Mouse (Mus musculus): Measurements from ENCODE around the gene Reps1. TPM values are rescaled to one million over a fixed set of nuclear protein-coding genes. Genes with fewer than 3 reads are reported as not detected.

Reps1 gene
- polyA plus RNA-seq, 1 experiment from 2014 or later: 8.3 TPM

DNA sequence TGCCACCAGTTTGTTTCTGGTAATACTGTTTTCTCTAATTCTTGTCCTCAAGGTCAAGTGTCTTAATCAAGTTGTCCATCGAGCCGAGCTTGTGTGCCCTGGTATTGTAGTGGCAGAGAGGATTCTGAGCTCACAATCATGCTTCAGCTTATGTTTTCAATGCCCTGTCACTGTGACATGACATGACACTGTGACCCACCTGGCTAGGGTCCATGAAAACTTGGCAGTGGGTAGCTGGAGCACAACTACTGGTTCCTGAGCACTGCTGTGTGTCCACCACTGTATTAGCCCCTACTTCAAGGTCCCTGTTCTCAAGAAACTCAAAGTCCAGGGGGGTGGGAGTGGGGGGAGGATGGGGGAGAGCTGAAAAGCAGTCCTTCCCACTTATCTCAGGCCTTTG is 85.7 kb downstream of the Reps1 start:
- no peak overlapping the region for H3K4me3 ChIP-seq (ENCODE audit: low read length)
- peak overlapping the region; percentile 30; the same call in 1 of the 2 replicates for H3K27ac ChIP-seq (ENCODE audit: low read length)
- peak; percentile 79 for ATAC-seq (replicated peaks; ENCODE audit: extremely low read depth, insufficient read depth, low FRiP score)
- no peak overlapping the region for H3K4me2 ChIP-seq (ENCODE audit: low read depth, low read length)
- WGBS: 44% methylated on average over 2 of the region's 2 CpGs
- no peak overlapping the region for H3K9ac ChIP-seq (ENCODE audit: low read length)
- no peaks in the 10 kb centered on the region for H3K9me3 ChIP-seq (replicated peaks; ENCODE audit: control insufficient read depth, low read length)
- no peaks in the 10 kb centered on the region for H3K36me3 ChIP-seq (ENCODE audit: control insufficient read depth, insufficient read depth)
- no peaks in the 10 kb centered on the region for H3K27me3 ChIP-seq (ENCODE audit: control insufficient read depth, insufficient read depth, low read length)
- H3K4me1 ChIP-seq (ENCODE audit: control insufficient read depth, insufficient read depth, low read length): peaks cover 5% of the 10 kb centered on the region; the same call in 1 of the 2 replicates

DNA sequence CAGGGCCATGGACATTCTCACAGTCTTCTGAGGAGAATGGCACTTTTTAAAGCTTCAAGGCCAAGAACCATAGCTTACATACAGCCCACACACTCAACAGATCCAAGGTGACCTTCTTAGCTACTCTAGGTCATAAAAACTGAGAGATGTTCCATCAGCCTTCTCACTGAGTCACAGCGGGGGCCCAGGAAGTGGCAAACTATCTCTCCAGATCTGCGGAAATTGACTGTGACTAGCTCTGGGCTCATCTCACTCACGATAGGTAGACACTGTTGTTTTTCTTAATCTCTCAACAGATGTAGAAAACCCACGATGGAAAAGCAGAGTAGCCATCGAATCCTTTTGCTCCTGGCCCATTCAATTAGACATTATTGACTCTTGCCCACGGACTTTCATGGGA is 86.6 kb downstream of the Reps1 start:
- no peak overlapping the region for H3K9ac ChIP-seq (ENCODE audit: low read length)
- H3K4me2 ChIP-seq (ENCODE audit: low read depth, low read length): no peak overlapping the region
- no peak for ATAC-seq (replicated peaks; ENCODE audit: extremely low read depth, insufficient read depth, low FRiP score)
- H3K9me3 ChIP-seq (replicated peaks; ENCODE audit: control insufficient read depth, low read length): no peaks in the 10 kb centered on the region
- H3K4me3 ChIP-seq (ENCODE audit: low read length): no peak overlapping the region
- no peaks in the 10 kb centered on the region for H3K27me3 ChIP-seq (ENCODE audit: control insufficient read depth, insufficient read depth, low read length)
- no peak overlapping the region for H3K27ac ChIP-seq (ENCODE audit: low read length)
- WGBS: 76% methylated on average over 6 of the region's 6 CpGs
- H3K36me3 ChIP-seq (ENCODE audit: control insufficient read depth, insufficient read depth): no peaks in the 10 kb centered on the region
- H3K4me1 ChIP-seq (ENCODE audit: control insufficient read depth, insufficient read depth, low read length): peaks cover 10% of the 10 kb centered on the region

DNA sequence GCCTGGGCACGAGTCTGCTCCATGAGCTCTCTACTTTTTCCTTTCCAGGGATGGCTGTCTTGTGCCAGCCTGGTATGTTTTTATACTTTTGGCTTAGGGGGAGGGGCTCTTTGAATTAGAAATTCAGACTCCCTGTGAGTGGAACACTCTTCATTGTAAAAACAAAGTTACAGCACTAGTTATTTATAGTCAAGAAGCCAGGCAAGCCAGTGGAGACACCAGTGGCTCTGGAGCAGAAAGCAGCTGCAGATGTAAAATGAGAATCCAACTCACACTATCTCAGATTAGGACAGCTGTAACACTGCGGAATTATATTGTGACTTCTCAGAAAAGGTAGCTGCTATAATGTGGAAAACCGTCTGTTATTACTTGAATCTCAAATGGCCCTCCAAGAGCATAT is 91.6 kb downstream of the Reps1 start:
- H3K4me3 ChIP-seq (ENCODE audit: low read length): no peak overlapping the region
- H3K9ac ChIP-seq (ENCODE audit: low read length): 0 out of 2 replicates have a peak overlapping the region, but pooled peaks have one; percentile 15
- H3K36me3 ChIP-seq (ENCODE audit: control insufficient read depth, insufficient read depth): no peaks in the 10 kb centered on the region
- H3K27ac ChIP-seq (ENCODE audit: low read length): peak overlapping the region; percentile 61
- H3K9me3 ChIP-seq (replicated peaks; ENCODE audit: control insufficient read depth, low read length): no peaks in the 10 kb centered on the region
- no peak; the same call in 1 of the 2 replicates for ATAC-seq (replicated peaks; ENCODE audit: extremely low read depth, insufficient read depth, low FRiP score)
- H3K27me3 ChIP-seq (ENCODE audit: control insufficient read depth, insufficient read depth, low read length): no peaks in the 10 kb centered on the region
- peaks cover 7% of the 10 kb centered on the region for H3K4me1 ChIP-seq (ENCODE audit: control insufficient read depth, insufficient read depth, low read length)
- 53% methylated on average over 3 of the region's 3 CpGs for WGBS
- no peak overlapping the region for H3K4me2 ChIP-seq (ENCODE audit: low read depth, low read length)

DNA sequence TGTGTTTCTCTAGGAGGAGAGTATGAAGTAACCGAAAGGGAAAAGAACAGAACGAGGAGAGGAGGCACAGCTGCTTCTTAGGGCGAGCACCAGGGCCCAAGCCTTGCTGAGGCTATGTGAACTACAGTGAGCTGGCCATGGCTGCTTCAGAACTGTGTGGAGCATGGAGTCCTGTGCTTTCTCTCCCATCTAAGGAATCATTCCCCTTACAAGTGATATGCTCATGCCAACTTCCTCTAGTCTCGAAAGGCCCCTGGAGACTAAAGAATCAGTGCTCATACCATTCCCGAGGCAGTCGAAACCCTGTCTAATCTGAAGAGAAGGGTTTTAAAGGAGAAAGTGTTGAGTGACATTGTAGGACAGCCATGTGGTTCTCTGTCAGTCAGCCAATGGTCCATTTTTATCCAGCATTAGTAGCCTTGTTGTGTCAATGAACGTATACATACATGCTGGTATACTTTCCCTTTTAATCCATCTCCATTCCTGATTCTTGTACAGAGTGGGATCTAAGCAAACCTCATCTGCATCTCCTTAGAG is 106.8 kb downstream of the Reps1 start:
- ATAC-seq (replicated peaks; ENCODE audit: extremely low read depth, insufficient read depth, low FRiP score): peak; percentile 86
- Histone ChIP-seq H3K9ac (ENCODE audit: low read length) (no peak overlapping the region), H3K27ac (ENCODE audit: low read length) (peak overlapping the region; percentile 87), H3K4me3 (ENCODE audit: low read length) (no peak overlapping the region), H3K4me1 (ENCODE audit: control insufficient read depth, insufficient read depth, low read length) (peaks cover 23% of the 10 kb centered on the region), H3K36me3 (ENCODE audit: control insufficient read depth, insufficient read depth) (no peaks in the 10 kb centered on the region), H3K9me3 (replicated peaks; ENCODE audit: control insufficient read depth, low read length) (no peaks in the 10 kb centered on the region; the same call in 1 of the 2 replicates), H3K27me3 (ENCODE audit: control insufficient read depth, insufficient read depth, low read length) (no peaks in the 10 kb centered on the region), H3K4me2 (ENCODE audit: low read depth, low read length) (no peak overlapping the region; the same call in 1 of the 2 replicates)
- 42% methylated on average over 7 of the region's 7 CpGs for WGBS

Other genes with a start within 250 kb of the Reps1 start
- 4.9 and 5.4 TPM in 2 replicates for gene Heca, start 107.8 kb upstream of the Reps1 start, polyA plus RNA-seq (2015; fragmentation: Nextera tagmentation; extraction: Ambion mirVana)
- 152 and 167 TPM in 2 replicates for gene Abracl, start 32.6 kb upstream of the Reps1 start, polyA plus RNA-seq (2015; fragmentation: Nextera tagmentation; extraction: Ambion mirVana)
- 0.27 and 0.32 TPM in 2 replicates for gene Ect2l, start 155.0 kb downstream of the Reps1 start, polyA plus RNA-seq (2015; fragmentation: Nextera tagmentation; extraction: Ambion mirVana)
- 8.6 and 10.9 TPM in 2 replicates for gene Ccdc28a, start 179.1 kb downstream of the Reps1 start, polyA plus RNA-seq (2015; fragmentation: Nextera tagmentation; extraction: Ambion mirVana)

Data from heart, embryonic 16.5 days (tissue).